Mouse (Mus musculus) G1E-ER4 (cell line): ENCODE data around the gene Crabp1. TPM values are rescaled to one million over a fixed set of nuclear protein-coding genes. Genes with fewer than 3 reads are reported as not detected.

Source experiments
- GATA1 ChIP-seq: IDR thresholded peaks from one replicate; pipeline ENCODE4 v1.8.0; 2012; ENCODE audit warnings: low read length, inconsistent platforms
- polyA plus RNA-seq: library from polyadenylated mRNA; stranded (reverse); fragments of >175 nt; gene quantifications from 2 replicates; pipeline ENCODE4 v1.2.3, GENCODE M21; 2012

Crabp1 gene
- polyA plus RNA-seq, 1 experiment, result not detected

- no peak for TF ChIP-seq GATA1
Observed at GRCm38 (mm10) chr9:54802749-54803679, 38.5 kb downstream of the Crabp1 start.

GRCm38 (mm10) chr9:54804351-54804750, 39.8 kb downstream of the Crabp1 start:
- TF ChIP-seq GATA1, result no peak

- no peak for TF ChIP-seq GATA1
Observed at GRCm38 (mm10) chr9:54807761-54808160, 43.2 kb downstream of the Crabp1 start.

GRCm38 (mm10) chr9:54809953-54810352, 45.4 kb downstream of the Crabp1 start:
- no peak for TF ChIP-seq GATA1

- no peak for TF ChIP-seq GATA1
Observed at GRCm38 (mm10) chr9:54816508-54817201, 52.1 kb downstream of the Crabp1 start.

- TF ChIP-seq GATA1, result no peak
Observed at GRCm38 (mm10) chr9:54821442-54822100, 57.0 kb downstream of the Crabp1 start.

Other genes with a start within 250 kb of the Crabp1 start
- gene Sh2d7, start 225.8 kb upstream of the Crabp1 start, polyA plus RNA-seq, result not detected in 2 replicates
- gene Cib2, start 204.5 kb upstream of the Crabp1 start, polyA plus RNA-seq, result 0.04 and 0.06 TPM in 2 replicates
- 21.1 and 25.0 TPM in 2 replicates for gene Idh3a, start 178.4 kb upstream of the Crabp1 start, polyA plus RNA-seq
- gene Acsbg1, start 102.9 kb upstream of the Crabp1 start, polyA plus RNA-seq, result 0.02 TPM in 1 of 2 replicates, not detected in the other
- not detected in 2 replicates for gene Dnaja4, start 65.9 kb upstream of the Crabp1 start, polyA plus RNA-seq
- gene Wdr61, start 30.2 kb upstream of the Crabp1 start, polyA plus RNA-seq, result 8.2 and 33.6 TPM in 2 replicates
- 1.0 and 1.7 TPM in 2 replicates for gene Ireb2, start 99.0 kb downstream of the Crabp1 start, polyA plus RNA-seq
- gene Hykk, start 152.5 kb downstream of the Crabp1 start, polyA plus RNA-seq, result not detected in 2 replicates
- gene Psma4, start 186.0 kb downstream of the Crabp1 start, polyA plus RNA-seq, result 6.4 and 13.1 TPM in 2 replicates
- not detected in 2 replicates for gene AY074887, start 186.2 kb downstream of the Crabp1 start, polyA plus RNA-seq
- gene Chrna5, start 216.1 kb downstream of the Crabp1 start, polyA plus RNA-seq, result 0.04 TPM in 1 of 2 replicates, not detected in the other